Mouse (Mus musculus): ENCODE data around the gene Stk11. TPM values are rescaled to one million over a fixed set of nuclear protein-coding genes. Genes with fewer than 3 reads are reported as not detected.

The Stk11 gene
- polyA plus RNA-seq, 1 experiment from 2014 or later: 16.3 TPM

- H3K36me3 ChIP-seq: no peaks in the 10 kb centered on the region; the same call in 1 of the 2 replicates
- 92% methylated on average over 5 of the region's 5 CpGs for WGBS
- H3K9me3 ChIP-seq: no peaks in the 10 kb centered on the region
- no peak overlapping the region for H3K9ac ChIP-seq
- ATAC-seq (ENCODE audit: low FRiP score): no peak
- no peak overlapping the region for H3K4me2 ChIP-seq
- no peak overlapping the region for H3K4me3 ChIP-seq
- no peak overlapping the region for H3K27ac ChIP-seq
- H3K4me1 ChIP-seq (replicated peaks): peaks cover 37% of the 10 kb centered on the region
- H3K27me3 ChIP-seq: no peaks in the 10 kb centered on the region
These were observed 17.0 kb upstream of the Stk11 start for GRCm38 (mm10) chr10:80098630-80099029.

GRCm38 (mm10) chr10:80100982-80101381 is 14.6 kb upstream of the Stk11 start:
- H3K27me3 ChIP-seq: no peaks in the 10 kb centered on the region
- H3K4me3 ChIP-seq: 0 out of 2 replicates have a peak overlapping the region, but pooled peaks have one; percentile 89
- H3K9ac ChIP-seq: peak overlapping the region; percentile 93

GRCm38 (mm10) chr10:80102216-80102915 is 13.2 kb upstream of the Stk11 start:
- Histone ChIP-seq H3K9me3 (no peaks in the 10 kb centered on the region), H3K4me1 (replicated peaks) (peaks cover 33% of the 10 kb centered on the region), H3K4me3 (peak overlapping the region; percentile 89), H3K27me3 (no peaks in the 10 kb centered on the region), H3K36me3 (no peaks in the 10 kb centered on the region), H3K9ac (peak overlapping the region; percentile 93), H3K27ac (peak overlapping the region; percentile 77), H3K4me2 (peak overlapping the region; percentile 92)
- ATAC-seq (ENCODE audit: low FRiP score): peak; percentile 83
- WGBS: 1% methylated on average over 59 of the region's 59 CpGs

More at GRCm38 (mm10) chr10:80100982-80101381, 14.6 kb upstream of the Stk11 start:
- WGBS: 66% methylated on average over 11 of the region's 11 CpGs
- peaks cover 37% of the 10 kb centered on the region for H3K4me1 ChIP-seq (replicated peaks)
- H3K4me2 ChIP-seq: peak overlapping the region; percentile 92
- H3K9me3 ChIP-seq: no peaks in the 10 kb centered on the region
- no peak for ATAC-seq (ENCODE audit: low FRiP score)
- H3K36me3 ChIP-seq: no peaks in the 10 kb centered on the region; the same call in 1 of the 2 replicates
- no peak overlapping the region for H3K27ac ChIP-seq

- WGBS: 78% methylated on average over 2 of the region's 2 CpGs
- Histone ChIP-seq H3K36me3 (no peaks in the 10 kb centered on the region), H3K9ac (peak overlapping the region; percentile 93; the same call in 1 of the 2 replicates), H3K4me2 (peak overlapping the region; percentile 92; the same call in 1 of the 2 replicates), H3K4me3 (peak overlapping the region; percentile 89; the same call in 1 of the 2 replicates), H3K9me3 (no peaks in the 10 kb centered on the region), H3K4me1 (replicated peaks) (peaks cover 30% of the 10 kb centered on the region), H3K27ac (peak overlapping the region; percentile 77), H3K27me3 (no peaks in the 10 kb centered on the region)
- no peak for ATAC-seq (ENCODE audit: low FRiP score)
These were observed 12.6 kb upstream of the Stk11 start for GRCm38 (mm10) chr10:80103032-80103431.

GRCm38 (mm10) chr10:80104181-80104580 is 11.4 kb upstream of the Stk11 start:
- Histone ChIP-seq H3K4me1 (replicated peaks) (peaks cover 30% of the 10 kb centered on the region), H3K9me3 (no peaks in the 10 kb centered on the region), H3K36me3 (no peaks in the 10 kb centered on the region), H3K27ac (no peak overlapping the region), H3K27me3 (no peaks in the 10 kb centered on the region), H3K4me3 (no peak overlapping the region), H3K9ac (no peak overlapping the region), H3K4me2 (no peak overlapping the region)
- no peak for ATAC-seq (ENCODE audit: low FRiP score)
- 76% methylated on average over 3 of the region's 3 CpGs for WGBS

- WGBS: 71% methylated on average over 5 of the region's 5 CpGs
These were observed 10.1 kb upstream of the Stk11 start, which contains the start of gene Sbno2 for GRCm38 (mm10) chr10:80105460-80105859. Gene Sbno2, minus strand, starts transcription at chr10:80105571.

GRCm38 (mm10) chr10:80105926-80106325 is 9.7 kb upstream of the Stk11 start:
- no peak for ATAC-seq (ENCODE audit: low FRiP score)
- Histone ChIP-seq H3K9ac (no peak overlapping the region), H3K4me3 (no peak overlapping the region), H3K9me3 (no peaks in the 10 kb centered on the region), H3K4me1 (replicated peaks) (peaks cover 16% of the 10 kb centered on the region), H3K36me3 (no peaks in the 10 kb centered on the region), H3K27ac (no peak overlapping the region), H3K27me3 (no peaks in the 10 kb centered on the region), H3K4me2 (no peak overlapping the region)
- 76% methylated on average over 5 of the region's 5 CpGs for WGBS

More at GRCm38 (mm10) chr10:80105460-80105859, 10.1 kb upstream of the Stk11 start, which contains the start of gene Sbno2:
- no peak within 1 kb of the TSS for H3K4me2 ChIP-seq
- H3K4me1 ChIP-seq (replicated peaks): peaks cover 21% of the 10 kb centered on the region
- H3K9me3 ChIP-seq: no peaks in the 10 kb centered on the region
- no peak within 1 kb of the TSS for H3K4me3 ChIP-seq
- ATAC-seq (ENCODE audit: low FRiP score): no peak
- no peaks in the 10 kb centered on the region for H3K27me3 ChIP-seq
- H3K36me3 ChIP-seq: no peaks in the 10 kb centered on the region
- 0 out of 2 replicates have a peak within 1 kb of the TSS, but pooled peaks have one; percentile 1 for H3K9ac ChIP-seq
- H3K27ac ChIP-seq: no peak within 1 kb of the TSS

GRCm38 (mm10) chr10:80107678-80108077 is 7.9 kb upstream of the Stk11 start:
- Histone ChIP-seq H3K27ac (no peak overlapping the region), H3K4me1 (replicated peaks) (0 out of 2 replicates have a peak, but pooled peaks cover 3% of the 10 kb centered on the region), H3K9me3 (no peaks in the 10 kb centered on the region), H3K27me3 (no peaks in the 10 kb centered on the region), H3K4me2 (no peak overlapping the region), H3K9ac (no peak overlapping the region), H3K36me3 (no peaks in the 10 kb centered on the region), H3K4me3 (no peak overlapping the region)
- ATAC-seq (ENCODE audit: low FRiP score): no peak
- WGBS: 66% methylated on average over 6 of the region's 6 CpGs

GRCm38 (mm10) chr10:80114341-80115284 is 990 bp upstream of the Stk11 start:
- H3K9ac ChIP-seq: peak overlapping the region; percentile 63
- peak; percentile 35 for ATAC-seq (ENCODE audit: low FRiP score)
- peaks cover 36% of the 10 kb centered on the region for H3K4me1 ChIP-seq (replicated peaks)
- H3K36me3 ChIP-seq: peaks cover 8% of the 10 kb centered on the region
- H3K4me2 ChIP-seq: peak overlapping the region; percentile 53
- H3K27me3 ChIP-seq: no peaks in the 10 kb centered on the region
- H3K9me3 ChIP-seq: no peaks in the 10 kb centered on the region
- peak overlapping the region; percentile 63 for H3K27ac ChIP-seq
- H3K4me3 ChIP-seq: peak overlapping the region; percentile 91
- 3% methylated on average over 27 of the region's 27 CpGs for WGBS

GRCm38 (mm10) chr10:80115944-80116335 is 337 bp downstream of the Stk11 start:
- Histone ChIP-seq H3K27me3 (no peaks in the 10 kb centered on the region), H3K4me1 (replicated peaks) (peaks cover 45% of the 10 kb centered on the region), H3K9ac (peak overlapping the region; percentile 93), H3K4me2 (peak overlapping the region; percentile 96), H3K36me3 (peaks cover 17% of the 10 kb centered on the region), H3K4me3 (peak overlapping the region; percentile 91), H3K9me3 (no peaks in the 10 kb centered on the region), H3K27ac (peak overlapping the region; percentile 87)
- WGBS: under 1% methylated on average over 60 of the region's 63 CpGs
- ATAC-seq (ENCODE audit: low FRiP score): no peak

- no peaks in the 10 kb centered on the region for H3K27me3 ChIP-seq
- under 1% methylated on average over 27 of the region's 27 CpGs for WGBS
- H3K9ac ChIP-seq: peak overlapping the region; percentile 93
- peak overlapping the region; percentile 96 for H3K4me2 ChIP-seq
- H3K4me1 ChIP-seq (replicated peaks): peaks cover 45% of the 10 kb centered on the region
- no peak for ATAC-seq (ENCODE audit: low FRiP score)
- peaks cover 23% of the 10 kb centered on the region for H3K36me3 ChIP-seq
- H3K27ac ChIP-seq: peak overlapping the region; percentile 52
- H3K4me3 ChIP-seq: peak overlapping the region; percentile 91
- no peaks in the 10 kb centered on the region for H3K9me3 ChIP-seq
These were observed 942 bp downstream of the Stk11 start for GRCm38 (mm10) chr10:80116563-80116926.

Data from hindbrain, embryonic 13.5 days (tissue).